Mouse (Mus musculus) stomach, embryonic 14.5 days (tissue): Measurements from ENCODE around the gene Tsga10. TPM values are rescaled to one million over a fixed set of nuclear protein-coding genes. Genes with fewer than 3 reads are reported as not detected.

Experiments used
- ATAC-seq: fragments of 200-750 bp; cut with Nextera tagmentation; 2 replicates; pipeline ENCODE4 v1.8.0; 2017; ENCODE audit warnings: low read depth, moderate TSS enrichment; ENCODE audit not compliant: insufficient number of reproducible peaks, insufficient read depth, low FRiP score
- H3K27ac ChIP-seq: fragments of 300-500 bp; sonication (generic); 2 replicates; pipeline ENCODE4 v1.5.1; 2014; ENCODE audit warnings: mild to moderate bottlenecking, low read length, moderate library complexity, mixed read lengths
- H3K27me3 ChIP-seq: fragments of 300-500 bp; sonication (generic); 2 replicates; pipeline ENCODE4 v1.6.1; 2014; ENCODE audit warnings: low read length, control low read depth, mixed read lengths; ENCODE audit not compliant: control insufficient read depth, insufficient read depth
- H3K36me3 ChIP-seq: fragments of 300-500 bp; sonication (generic); 2 replicates; pipeline ENCODE4 v1.6.1; 2014; ENCODE audit warnings: mild to moderate bottlenecking, control low read depth, low read length, moderate library complexity, mixed read lengths; ENCODE audit not compliant: control insufficient read depth, insufficient read depth
- H3K4me1 ChIP-seq: fragments of 300-500 bp; sonication (generic); 2 replicates; pipeline ENCODE4 v1.6.1; 2014; ENCODE audit warnings: low read length, control low read depth, mixed read lengths; ENCODE audit not compliant: control insufficient read depth, insufficient read depth
- H3K4me2 ChIP-seq: fragments of 300-500 bp; sonication (generic); replicated peaks from 2 replicates; pipeline ENCODE4 v1.6.1; 2014; ENCODE audit warnings: low read depth, low read length, control low read depth
- H3K4me3 ChIP-seq: fragments of 300-500 bp; sonication (generic); 2 replicates; pipeline ENCODE4 v1.5.1; 2014; ENCODE audit warnings: low read depth, low read length, control low read depth
- H3K9ac ChIP-seq: fragments of 300-500 bp; sonication (generic); replicated peaks from 2 replicates; pipeline ENCODE4 v1.6.1; 2014; ENCODE audit warnings: low read depth, mild to moderate bottlenecking, control low read depth, low read length, moderate library complexity, mixed read lengths
- H3K9me3 ChIP-seq: fragments of 300-500 bp; sonication (generic); 2 replicates; pipeline ENCODE4 v1.6.1; 2016; ENCODE audit warnings: low read depth, low read length, control low read depth; ENCODE audit not compliant: control insufficient read depth
- WGBS: fragments of 180-500 bp; shearing (Covaris S2); extraction: QIAGEN DNeasy Blood & Tissue Kit; methylation state at CpG from one replicate; pipeline ENCODE4 v1.1.7; 2014; 5-methylcytosine and 5-hydroxymethylcytosine counted together
- polyA plus RNA-seq: library from polyadenylated mRNA; unstranded; fragments of >200 nt; fragmentation: Nextera tagmentation; extraction: Ambion mirVana; gene quantifications from 2 replicates; pipeline ENCODE4 v1.2.1, GENCODE M21; 2014

Gene Tsga10
- polyA plus RNA-seq = 6.1 and 6.3 TPM in 2 replicates

- Histone ChIP-seq H3K27me3 (no peaks in the 10 kb centered on the region), H3K9me3 (no peaks in the 10 kb centered on the region), H3K36me3 (no peaks in the 10 kb centered on the region), H3K4me2 (peak within 1 kb of the TSS; percentile 63), H3K4me3 (peak within 1 kb of the TSS; percentile 59), H3K4me1 (0 out of 2 replicates have a peak, but pooled peaks cover 5% of the 10 kb centered on the region), H3K9ac (peak within 1 kb of the TSS; percentile 52), H3K27ac (peak within 1 kb of the TSS; percentile 73)
- WGBS = 77% methylated on average over 6 of the region's 6 CpGs
- no peak for ATAC-seq
Observed at GRCm38 (mm10) chr1:37866286-37866685, at the start of gene Tsga10. Tsga10 (minus strand) TSS chr1:37866429.

- Histone ChIP-seq H3K9me3 (no peaks in the 10 kb centered on the region), H3K27me3 (no peaks in the 10 kb centered on the region), H3K9ac (no peak overlapping the region), H3K4me1 (no peaks in the 10 kb centered on the region), H3K4me3 (no peak overlapping the region), H3K27ac (no peak overlapping the region), H3K4me2 (no peak overlapping the region), H3K36me3 (no peaks in the 10 kb centered on the region)
- ATAC-seq = no peak
- 77% methylated on average over 2 of the region's 2 CpGs for WGBS
Observed at GRCm38 (mm10) chr1:37912751-37913150, 46.5 kb upstream of the Tsga10 start.

DNA sequence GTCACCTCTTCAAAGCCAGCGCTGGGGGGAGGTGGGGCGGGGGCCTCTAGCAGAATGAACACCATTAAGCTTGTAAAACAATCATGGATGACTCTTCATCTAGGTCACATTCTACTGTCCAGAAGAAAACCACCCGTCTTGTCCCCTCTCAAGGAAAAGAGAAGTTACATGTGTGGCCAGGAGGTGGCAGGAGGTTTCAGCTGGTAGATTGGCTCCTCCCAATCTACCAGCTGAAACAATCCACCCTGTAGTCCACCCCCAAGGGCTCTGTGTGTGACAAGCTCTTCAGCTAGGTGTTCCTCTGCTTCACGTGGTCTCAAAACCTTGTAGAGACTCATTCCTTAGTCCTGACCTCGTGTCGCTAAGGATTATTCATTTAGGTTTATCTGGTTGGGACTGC is 36.9 kb upstream of the Tsga10 start:
- 28% methylated on average over 6 of the region's 6 CpGs for WGBS
- no peaks in the 10 kb centered on the region for H3K9me3 ChIP-seq
- no peaks in the 10 kb centered on the region for H3K27me3 ChIP-seq
- no peak overlapping the region for H3K27ac ChIP-seq
- no peaks in the 10 kb centered on the region for H3K4me1 ChIP-seq
- H3K9ac ChIP-seq = no peak overlapping the region
- no peak for ATAC-seq
- peaks cover 15% of the 10 kb centered on the region; the same call in 1 of the 2 replicates for H3K36me3 ChIP-seq
- H3K4me2 ChIP-seq = no peak overlapping the region
- no peak overlapping the region for H3K4me3 ChIP-seq

DNA sequence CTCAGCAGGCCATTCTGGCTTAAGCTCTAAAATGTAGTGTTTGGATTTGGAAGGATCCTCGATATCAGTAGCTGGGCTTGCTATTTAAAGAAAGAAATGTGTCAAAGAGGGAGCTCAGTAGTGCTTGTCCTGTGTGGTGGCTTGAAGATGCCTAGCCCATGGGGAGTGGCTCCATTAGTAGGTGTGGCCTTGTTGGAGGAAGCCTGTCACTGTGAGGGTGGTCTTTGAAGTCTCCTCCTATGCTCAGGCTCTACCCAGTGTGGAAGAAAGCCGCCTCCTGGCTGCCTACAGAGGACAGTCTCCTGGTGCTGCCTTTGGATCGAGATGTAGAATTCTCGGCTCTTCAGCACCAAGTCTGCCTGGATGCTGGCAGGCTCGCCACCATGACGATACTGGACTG is 34.1 kb upstream of the Tsga10 start:
- Histone ChIP-seq H3K4me3 (no peak overlapping the region), H3K9me3 (no peaks in the 10 kb centered on the region), H3K4me1 (no peaks in the 10 kb centered on the region), H3K27me3 (no peaks in the 10 kb centered on the region), H3K27ac (no peak overlapping the region), H3K36me3 (peaks cover 35% of the 10 kb centered on the region), H3K4me2 (no peak overlapping the region), H3K9ac (no peak overlapping the region)
- 55% methylated on average over 6 of the region's 6 CpGs for WGBS
- ATAC-seq = no peak

DNA sequence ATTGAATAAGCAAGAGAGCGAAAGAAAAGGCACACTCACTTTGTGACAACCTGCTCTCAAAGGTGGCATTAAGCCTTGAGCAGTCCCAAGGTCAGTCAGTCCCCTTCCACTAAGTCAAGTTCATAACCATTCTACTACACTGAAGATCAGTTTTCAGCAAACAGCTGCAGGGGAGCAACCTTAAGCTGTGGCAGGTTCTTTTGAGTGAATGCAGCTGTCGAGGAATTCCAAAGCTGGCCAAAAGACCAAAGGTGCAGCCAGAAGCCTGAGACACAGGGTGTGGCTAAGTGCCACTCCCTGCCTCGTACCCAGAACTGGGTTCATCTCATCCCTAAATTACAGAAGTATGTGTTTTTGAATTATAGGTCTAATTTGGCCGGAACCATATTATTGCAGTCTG is 33.6 kb upstream of the Tsga10 start:
- Histone ChIP-seq H3K4me3 (no peak overlapping the region), H3K4me2 (no peak overlapping the region), H3K9ac (no peak overlapping the region), H3K9me3 (no peaks in the 10 kb centered on the region), H3K27ac (no peak overlapping the region), H3K27me3 (no peaks in the 10 kb centered on the region), H3K36me3 (peaks cover 40% of the 10 kb centered on the region), H3K4me1 (no peaks in the 10 kb centered on the region)
- 67% methylated on average over 4 of the region's 4 CpGs for WGBS
- ATAC-seq = no peak

GRCm38 (mm10) chr1:37894606-37895005 is 28.4 kb upstream of the Tsga10 start:
- Histone ChIP-seq H3K4me3 (no peak overlapping the region), H3K9me3 (no peaks in the 10 kb centered on the region), H3K27me3 (no peaks in the 10 kb centered on the region), H3K4me1 (peaks cover 5% of the 10 kb centered on the region; the same call in 1 of the 2 replicates), H3K27ac (no peak overlapping the region), H3K9ac (no peak overlapping the region), H3K4me2 (no peak overlapping the region), H3K36me3 (peaks cover 46% of the 10 kb centered on the region)
- no peak for ATAC-seq

DNA sequence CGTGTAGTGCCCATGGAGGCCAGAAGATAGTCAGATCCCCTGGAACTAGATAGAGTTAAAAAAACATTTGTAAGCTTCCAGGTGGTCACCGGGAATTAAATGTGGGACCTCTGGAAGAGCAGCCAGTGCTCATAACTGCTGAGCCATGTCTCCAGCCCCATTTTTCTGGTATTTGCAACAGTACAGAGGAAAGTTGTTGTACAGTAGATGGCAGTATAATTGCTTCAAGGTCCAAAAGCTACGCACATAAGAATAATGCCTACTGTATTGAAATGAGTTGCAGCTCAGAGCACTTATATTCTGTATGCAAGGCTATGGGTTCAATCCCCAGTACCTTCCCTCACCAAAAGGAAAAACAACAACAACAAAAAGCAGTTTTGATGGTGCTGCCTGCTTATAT is 25.2 kb upstream of the Tsga10 start:
- H3K9me3 ChIP-seq = no peaks in the 10 kb centered on the region
- peaks cover 24% of the 10 kb centered on the region for H3K36me3 ChIP-seq
- H3K4me2 ChIP-seq = peak overlapping the region; percentile 87
- no peak for ATAC-seq
- peaks cover 10% of the 10 kb centered on the region; the same call in 1 of the 2 replicates for H3K4me1 ChIP-seq
- H3K9ac ChIP-seq = peak overlapping the region; percentile 68; the same call in 1 of the 2 replicates
- WGBS = 54% methylated on average over 3 of the region's 3 CpGs
- H3K4me3 ChIP-seq = peak overlapping the region; percentile 71
- no peaks in the 10 kb centered on the region for H3K27me3 ChIP-seq
- no peak overlapping the region for H3K27ac ChIP-seq

- Histone ChIP-seq H3K4me3 (peak within 1 kb of the TSS; percentile 71), H3K9ac (peak within 1 kb of the TSS; percentile 68), H3K27me3 (no peaks in the 10 kb centered on the region), H3K9me3 (no peaks in the 10 kb centered on the region), H3K4me2 (peak within 1 kb of the TSS; percentile 87), H3K27ac (peak within 1 kb of the TSS; percentile 69), H3K4me1 (peaks cover 10% of the 10 kb centered on the region; the same call in 1 of the 2 replicates), H3K36me3 (peaks cover 13% of the 10 kb centered on the region)
- ATAC-seq = peak; percentile 93
- under 1% methylated on average over 41 of the region's 41 CpGs for WGBS
Observed at GRCm38 (mm10) chr1:37890025-37890652, 23.9 kb upstream of the Tsga10 start, which contains the start of the genes Mitd1 and Mrpl30. Mitd1 (minus strand) TSS chr1:37890411. Mrpl30 (plus strand) TSS chr1:37890477.
